ENCODE assay signal across 17 mouse cellular contexts in genomic region chr1:127225060-127225459, GRCm38 (mm10).
"Had no signal": no experiment of that assay in that cellular context is flagged by ENCODE, and none has a peak within 500 bp of the region (broad histone marks: within the 10 kb centered on the region; RNA-seq: fewer than 3 reads in every experiment).

No protein-coding gene starts in this region.

- H3K27ac ChIP-seq: kidney, postnatal 0 days; left cerebral cortex, adult 2 months; liver, embryonic 13.5 days; midbrain, embryonic 12.5 days; midbrain, embryonic 15.5 days; neural tube, embryonic 12.5 days; neural tube, embryonic 15.5 days; stomach, postnatal 0 days had no signal

- DNase-seq: kidney, adult 2 months; kidney, postnatal 25 days; layer of hippocampus, postnatal 36 days; liver, embryonic 13.5 days; right cerebral cortex, adult 18-20 months; right cerebral cortex, postnatal 14 days; right cerebral cortex, postnatal 4 days; thymus, adult 2 months; thymus, postnatal 14 days had no signal

- H3K4me2 ChIP-seq: liver, embryonic 13.5 days; midbrain, embryonic 12.5 days; midbrain, embryonic 15.5 days; neural tube, embryonic 12.5 days; neural tube, embryonic 15.5 days had no signal

- H3K27me3 ChIP-seq: liver, embryonic 13.5 days; midbrain, embryonic 12.5 days; midbrain, embryonic 15.5 days; neural tube, embryonic 12.5 days; neural tube, embryonic 15.5 days had no signal

- H3K9me3 ChIP-seq: liver, embryonic 13.5 days; midbrain, embryonic 12.5 days; midbrain, embryonic 15.5 days; neural tube, embryonic 12.5 days; neural tube, embryonic 15.5 days had no signal

- H3K4me1 ChIP-seq: midbrain, embryonic 12.5 days; midbrain, embryonic 15.5 days; neural tube, embryonic 12.5 days; neural tube, embryonic 15.5 days had no signal

- H3K36me3 ChIP-seq: liver, embryonic 13.5 days; midbrain, embryonic 12.5 days; midbrain, embryonic 15.5 days; neural tube, embryonic 12.5 days; neural tube, embryonic 15.5 days had no signal

- ATAC-seq: intestine, postnatal 0 days; midbrain, embryonic 15.5 days had no signal

- H3K9ac ChIP-seq: liver, embryonic 13.5 days; midbrain, embryonic 12.5 days; midbrain, embryonic 15.5 days; neural tube, embryonic 12.5 days; neural tube, embryonic 15.5 days had no signal

- H3K4me3 ChIP-seq: left cerebral cortex, adult 2 months; liver, embryonic 13.5 days; midbrain, embryonic 12.5 days; midbrain, embryonic 15.5 days; neural tube, embryonic 12.5 days; neural tube, embryonic 15.5 days had no signal
